Mouse (Mus musculus) embryo, embryonic 10.5 days (tissue): Measurements from ENCODE around the gene Dnm1.

Experiments
- DNase-seq: peaks from one replicate; pipeline ENCODE4 v3.0.0-alpha.2; 2015; ENCODE audit warnings: low spot score

Gene Dnm1

GRCm38 (mm10) chr2:32361437-32361836 is 8.3 kb upstream of the Dnm1 start:
- DNase-seq: peak; percentile 79

- DNase-seq: peak; percentile 89
These were observed 7.6 kb upstream of the Dnm1 start for GRCm38 (mm10) chr2:32360741-32361140.

- no peak for DNase-seq
These were observed 5.2 kb upstream of the Dnm1 start for GRCm38 (mm10) chr2:32358381-32358780.

- DNase-seq: no peak
These were observed 4.6 kb upstream of the Dnm1 start for GRCm38 (mm10) chr2:32357710-32358109.

- no peak for DNase-seq
These were observed 3.1 kb upstream of the Dnm1 start for GRCm38 (mm10) chr2:32356216-32356615.

- no peak for DNase-seq
These were observed 1.3 kb upstream of the Dnm1 start for GRCm38 (mm10) chr2:32354336-32354895.

GRCm38 (mm10) chr2:32353836-32354235 is 698 bp upstream of the Dnm1 start:
- no peak for DNase-seq

GRCm38 (mm10) chr2:32352151-32353006 is 759 bp downstream of the Dnm1 start, which contains the start of gene Ciz1:
TSS of gene Ciz1 (plus strand) at chr2:32352327.
- DNase-seq: peak; percentile 56

- no peak for DNase-seq
These were observed 1.6 kb downstream of the Dnm1 start for GRCm38 (mm10) chr2:32351471-32351961.

GRCm38 (mm10) chr2:32350471-32351051 is 2.6 kb downstream of the Dnm1 start:
- no peak for DNase-seq

GRCm38 (mm10) chr2:32349625-32350255 is 3.4 kb downstream of the Dnm1 start:
- no peak for DNase-seq

- DNase-seq: no peak
These were observed 4.8 kb downstream of the Dnm1 start for GRCm38 (mm10) chr2:32348311-32348710.

- DNase-seq: no peak
These were observed 6.1 kb downstream of the Dnm1 start for GRCm38 (mm10) chr2:32347019-32347418.

- DNase-seq: no peak
These were observed 8.4 kb downstream of the Dnm1 start for GRCm38 (mm10) chr2:32344598-32345321.

- DNase-seq: no peak
These were observed 9.1 kb downstream of the Dnm1 start for GRCm38 (mm10) chr2:32344056-32344455.

GRCm38 (mm10) chr2:32343351-32343671 is 9.8 kb downstream of the Dnm1 start:
- DNase-seq: no peak

- DNase-seq: no peak
These were observed 10.4 kb downstream of the Dnm1 start for GRCm38 (mm10) chr2:32342539-32343350.

- no peak for DNase-seq
These were observed 11.1 kb downstream of the Dnm1 start for GRCm38 (mm10) chr2:32342039-32342438.

- DNase-seq: no peak
These were observed 11.6 kb downstream of the Dnm1 start for GRCm38 (mm10) chr2:32341634-32341939.

GRCm38 (mm10) chr2:32340836-32341633 is 12.1 kb downstream of the Dnm1 start:
- no peak for DNase-seq
